Mouse (Mus musculus) intestine, embryonic 14.5 days (tissue): ENCODE results near the gene Tmcc3. TPM values are rescaled to one million over a fixed set of nuclear protein-coding genes. Genes with fewer than 3 reads are reported as not detected.

Experiments used
- ATAC-seq: fragments of 200-750 bp; cut with Nextera tagmentation; replicated peaks from 2 replicates; pipeline ENCODE4 v1.8.0; 2017; ENCODE audit warnings: low read depth, moderate number of reproducible peaks, moderate TSS enrichment, moderate library complexity; ENCODE audit not compliant: low FRiP score, low TSS enrichment
- DNase-seq: peaks from one replicate; pipeline ENCODE4 v3.0.0-alpha.2; 2018; ENCODE audit warnings: low spot score
- H3K27ac ChIP-seq: fragments of 300-500 bp; sonication (generic); 2 replicates; pipeline ENCODE4 v1.5.1; 2014; ENCODE audit warnings: low read depth, mild to moderate bottlenecking, control low read depth
- H3K27me3 ChIP-seq: fragments of 300-500 bp; sonication (generic); replicated peaks from 2 replicates; pipeline ENCODE4 v1.6.1; 2014; ENCODE audit warnings: low read length, control low read depth; ENCODE audit not compliant: control insufficient read depth, insufficient read depth
- H3K36me3 ChIP-seq: fragments of 300-500 bp; sonication (generic); 2 replicates; pipeline ENCODE4 v1.6.1; 2014; ENCODE audit warnings: low read length, control low read depth; ENCODE audit not compliant: control insufficient read depth, insufficient read depth
- H3K4me1 ChIP-seq: fragments of 300-500 bp; sonication (generic); replicated peaks from 2 replicates; pipeline ENCODE4 v1.6.1; 2014; ENCODE audit warnings: low read length, control low read depth, mixed read lengths; ENCODE audit not compliant: control insufficient read depth, insufficient read depth
- H3K4me2 ChIP-seq: fragments of 300-500 bp; sonication (generic); 2 replicates; pipeline ENCODE4 v1.6.1; 2014; ENCODE audit warnings: low read length
- H3K4me3 ChIP-seq: fragments of 300-500 bp; sonication (generic); 2 replicates; pipeline ENCODE4 v1.5.1; 2014; ENCODE audit warnings: low read depth, low read length, control low read depth, mixed read lengths
- H3K9ac ChIP-seq: fragments of 300-500 bp; sonication (generic); 2 replicates; pipeline ENCODE4 v1.6.1; 2014; ENCODE audit warnings: mild to moderate bottlenecking, low read length
- H3K9me3 ChIP-seq: fragments of 300-500 bp; sonication (generic); 2 replicates; pipeline ENCODE4 v1.6.1; 2016; ENCODE audit warnings: low read length, control low read depth; ENCODE audit not compliant: control insufficient read depth
- WGBS: fragments of 180-500 bp; shearing (Covaris S2); extraction: QIAGEN DNeasy Blood & Tissue Kit; methylation state at CpG from one replicate; pipeline ENCODE4 v1.1.7; 2014; 5-methylcytosine and 5-hydroxymethylcytosine counted together
- polyA plus RNA-seq: library from polyadenylated mRNA; unstranded; fragments of >200 nt; fragmentation: Nextera tagmentation; extraction: Ambion mirVana; gene quantifications from 2 replicates; pipeline ENCODE4 v1.2.1, GENCODE M21; 2014

Tmcc3 gene
- polyA plus RNA-seq, 1 experiment from 2014 or later = 10.4 TPM

GRCm38 (mm10) chr10:94473501-94473900, 161.8 kb downstream of the Tmcc3 start:
- Histone ChIP-seq H3K27ac (no peak overlapping the region), H3K36me3 (no peaks in the 10 kb centered on the region), H3K4me2 (no peak overlapping the region), H3K4me1 (no peaks in the 10 kb centered on the region), H3K27me3 (no peaks in the 10 kb centered on the region), H3K9me3 (no peaks in the 10 kb centered on the region), H3K4me3 (no peak overlapping the region), H3K9ac (no peak overlapping the region)
- ATAC-seq (no peak), DNase-seq (no peak)
- WGBS = 35% methylated on average over 5 of the region's 5 CpGs

- H3K27me3 ChIP-seq = no peaks in the 10 kb centered on the region
- 85% methylated on average over 5 of the region's 5 CpGs for WGBS
These were observed 162.4 kb downstream of the Tmcc3 start for GRCm38 (mm10) chr10:94474185-94474584.

GRCm38 (mm10) chr10:94477366-94478225, 165.8 kb downstream of the Tmcc3 start:
- no peak overlapping the region for H3K27ac ChIP-seq
- H3K4me2 ChIP-seq = no peak overlapping the region
- no peaks in the 10 kb centered on the region for H3K36me3 ChIP-seq
- H3K9me3 ChIP-seq = 0 out of 2 replicates have a peak, but pooled peaks cover 5% of the 10 kb centered on the region
- no peaks in the 10 kb centered on the region for H3K4me1 ChIP-seq
- no peaks in the 10 kb centered on the region for H3K27me3 ChIP-seq
- H3K9ac ChIP-seq = no peak overlapping the region
- no peak overlapping the region for H3K4me3 ChIP-seq
- DNase-seq = no peak
- 93% methylated on average over 13 of the region's 13 CpGs for WGBS
- ATAC-seq = no peak

More at GRCm38 (mm10) chr10:94474185-94474584, 162.4 kb downstream of the Tmcc3 start:
- DNase-seq = no peak
- Histone ChIP-seq H3K36me3 (no peaks in the 10 kb centered on the region), H3K4me3 (no peak overlapping the region), H3K27ac (no peak overlapping the region), H3K9me3 (no peaks in the 10 kb centered on the region), H3K4me1 (no peaks in the 10 kb centered on the region), H3K4me2 (no peak overlapping the region), H3K9ac (no peak overlapping the region)
- ATAC-seq = no peak

GRCm38 (mm10) chr10:94479646-94480045, 167.9 kb downstream of the Tmcc3 start:
- H3K27ac ChIP-seq = no peak overlapping the region
- no peaks in the 10 kb centered on the region for H3K27me3 ChIP-seq
- H3K36me3 ChIP-seq = no peaks in the 10 kb centered on the region
- no peak for ATAC-seq
- DNase-seq = no peak
- H3K9me3 ChIP-seq = 0 out of 2 replicates have a peak, but pooled peaks cover 5% of the 10 kb centered on the region
- no peak overlapping the region for H3K9ac ChIP-seq
- 48% methylated on average over 13 of the region's 13 CpGs for WGBS
- H3K4me3 ChIP-seq = no peak overlapping the region
- no peaks in the 10 kb centered on the region for H3K4me1 ChIP-seq
- H3K4me2 ChIP-seq = 0 out of 2 replicates have a peak overlapping the region, but pooled peaks have one; percentile 1

DNA sequence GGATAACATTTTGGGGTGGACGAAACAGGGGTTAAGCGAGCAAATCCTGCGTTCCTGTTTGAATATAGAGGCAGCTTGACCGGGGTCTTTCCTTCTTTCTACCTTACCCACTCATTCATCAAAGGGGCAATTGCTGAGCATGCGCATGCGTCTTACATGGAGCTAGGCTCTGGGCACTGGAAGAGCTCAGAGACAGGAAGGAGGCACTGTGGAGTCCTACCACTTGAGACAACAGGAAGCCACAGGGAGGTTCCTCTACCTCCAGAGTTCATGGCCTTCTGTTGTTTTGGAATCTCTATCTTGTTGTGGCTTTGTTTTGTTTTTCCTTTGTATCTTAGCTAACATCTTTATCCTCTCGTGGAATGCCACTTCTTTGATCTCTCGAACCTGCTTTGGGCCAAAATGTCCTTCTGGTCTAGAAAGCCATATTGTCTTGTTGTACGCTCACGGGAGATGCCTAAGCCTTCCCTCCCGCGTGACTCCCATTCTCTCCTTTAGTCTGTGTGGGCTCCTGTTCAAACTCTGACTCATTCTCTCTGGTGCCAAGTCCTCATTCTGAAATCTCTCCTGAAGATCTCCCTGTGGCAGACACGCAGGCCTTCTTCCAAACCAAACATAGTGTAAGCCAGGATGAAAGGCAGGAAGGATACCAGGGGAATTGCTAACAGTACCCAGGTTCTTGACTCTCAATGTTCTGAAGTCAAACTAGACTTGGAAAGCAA, 168.8 kb downstream of the Tmcc3 start:
- WGBS = 81% methylated on average over 13 of the region's 13 CpGs
- no peaks in the 10 kb centered on the region for H3K27me3 ChIP-seq

DNA sequence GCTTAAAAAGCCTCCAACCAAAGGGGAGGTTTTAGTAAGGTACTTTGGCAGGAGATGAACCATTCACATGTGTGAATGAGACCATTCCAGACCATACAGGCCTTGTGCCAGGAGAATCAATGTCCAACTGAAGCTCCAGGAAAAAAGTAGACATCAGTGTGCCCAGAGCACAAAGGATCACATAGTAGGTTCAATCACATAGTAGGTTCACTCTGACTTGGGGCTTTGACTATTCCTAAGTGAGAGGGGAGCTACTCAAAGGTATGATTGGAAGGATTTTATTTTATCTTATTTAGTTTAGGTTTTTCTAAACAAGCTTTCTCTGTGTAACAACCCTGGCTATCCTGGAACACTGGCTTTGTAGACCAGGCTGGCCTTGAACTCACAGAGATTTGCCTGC, 169.9 kb downstream of the Tmcc3 start:
- no peak for DNase-seq
- Histone ChIP-seq H3K4me1 (no peaks in the 10 kb centered on the region), H3K4me2 (no peak overlapping the region), H3K9ac (no peak overlapping the region), H3K36me3 (no peaks in the 10 kb centered on the region), H3K4me3 (no peak overlapping the region), H3K9me3 (0 out of 2 replicates have a peak, but pooled peaks cover 5% of the 10 kb centered on the region), H3K27ac (no peak overlapping the region), H3K27me3 (no peaks in the 10 kb centered on the region)
- ATAC-seq = no peak

More for the DNA sequence above, 168.8 kb downstream of the Tmcc3 start:
- no peak overlapping the region for H3K27ac ChIP-seq
- 0 out of 2 replicates have a peak, but pooled peaks cover 5% of the 10 kb centered on the region for H3K9me3 ChIP-seq
- H3K4me1 ChIP-seq = no peaks in the 10 kb centered on the region
- no peak overlapping the region for H3K4me2 ChIP-seq
- no peak for ATAC-seq
- H3K4me3 ChIP-seq = no peak overlapping the region
- H3K36me3 ChIP-seq = no peaks in the 10 kb centered on the region
- no peak overlapping the region for H3K9ac ChIP-seq
- DNase-seq = no peak

DNA sequence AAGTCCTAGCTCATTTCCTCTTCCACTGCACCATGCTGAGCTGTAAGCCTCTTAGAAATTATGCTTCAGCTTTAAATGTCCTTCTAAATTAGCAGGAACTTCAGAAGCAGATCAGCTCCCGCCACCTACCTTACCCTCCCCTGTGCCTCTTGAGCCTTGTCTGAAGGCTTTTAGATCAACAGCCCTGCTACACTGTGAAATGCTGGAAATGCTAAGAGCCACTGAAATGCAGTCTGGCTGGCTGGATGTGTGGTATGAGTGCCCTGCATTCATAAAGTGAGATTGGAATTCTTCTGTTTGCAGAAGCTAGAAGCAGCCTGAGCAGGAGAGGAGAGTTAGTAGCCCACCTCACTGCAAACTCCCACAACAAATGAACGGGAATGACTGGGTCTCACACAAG, 174.4 kb downstream of the Tmcc3 start:
- no peak overlapping the region for H3K4me2 ChIP-seq
- ATAC-seq (no peak), DNase-seq (no peak)
- WGBS = 63% methylated on average over 2 of the region's 2 CpGs
- H3K9ac ChIP-seq = no peak overlapping the region
- no peak overlapping the region for H3K27ac ChIP-seq
- 0 out of 2 replicates have a peak, but pooled peaks cover 5% of the 10 kb centered on the region for H3K9me3 ChIP-seq
- H3K4me1 ChIP-seq = no peaks in the 10 kb centered on the region
- no peaks in the 10 kb centered on the region for H3K27me3 ChIP-seq
- H3K36me3 ChIP-seq = no peaks in the 10 kb centered on the region
- no peak overlapping the region for H3K4me3 ChIP-seq

GRCm38 (mm10) chr10:94489509-94489908, 177.8 kb downstream of the Tmcc3 start:
- ATAC-seq (no peak), DNase-seq (no peak)
- Histone ChIP-seq H3K27ac (no peak overlapping the region), H3K36me3 (no peaks in the 10 kb centered on the region), H3K4me3 (no peak overlapping the region), H3K9me3 (no peaks in the 10 kb centered on the region), H3K9ac (no peak overlapping the region), H3K27me3 (no peaks in the 10 kb centered on the region), H3K4me2 (no peak overlapping the region), H3K4me1 (peaks cover 4% of the 10 kb centered on the region; the same call in 1 of the 2 replicates)
- WGBS = 84% methylated on average over 4 of the region's 4 CpGs
